Mouse (Mus musculus): ENCODE results near the gene Nudt9.

DNA sequence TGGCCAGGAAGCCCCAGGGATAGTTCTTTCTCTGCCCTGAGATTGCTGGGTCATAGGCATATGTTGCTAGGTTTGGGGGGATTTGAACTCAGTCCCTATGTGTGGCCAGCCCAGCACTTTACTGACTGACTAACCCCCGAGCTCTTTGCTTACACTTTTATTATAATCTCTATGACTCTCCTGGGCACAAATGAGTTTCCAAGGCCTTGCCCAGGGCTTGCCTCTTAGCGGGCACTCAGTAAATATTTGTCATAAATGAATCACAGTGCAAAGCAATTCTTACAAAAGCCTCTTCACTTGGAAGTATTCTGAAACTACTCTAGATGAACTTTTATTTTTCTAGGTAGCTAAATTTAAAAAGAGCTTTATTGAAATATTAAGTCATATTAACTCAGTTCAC, 42.2 kb upstream of the Nudt9 start:
- TF ChIP-seq CTCF (IDR thresholded peaks at IDR 0.05; ENCODE audit: low read depth, low read length) (no peak), POLR2A (IDR thresholded peaks at IDR 0.05; ENCODE audit: borderline replicate concordance, low read depth, low read length) (no peak)
